In genomic region chr11:120514262-120514661, GRCm38 (mm10) we compare ENCODE assay signal across 10 mouse cellular contexts. TPM values are rescaled to one million over a fixed set of nuclear protein-coding genes. Genes with fewer than 3 reads are reported as not detected.
DNase-seq lines count a peak whose midpoint lies in the region; TF ChIP-seq lines count a peak whose summit lies in the region.
"Not testable (repeated sequence)": the region's sequence is repeated elsewhere in the genome, so short reads cannot be mapped to it uniquely, and the experiment has no call there.
"Had no signal": no experiment of that assay in that cellular context is flagged by ENCODE, and none has a peak within 500 bp of the region (broad histone marks: within the 10 kb centered on the region; RNA-seq: fewer than 3 reads in every experiment).

No protein-coding gene starts in this region.

- H3K27me3 ChIP-seq in CH12.LX (replicated peaks); MEL (ENCODE audit: control insufficient read depth in 1 of 2, insufficient read depth in 2 of 2, low read length in 2 of 2): not testable (repeated sequence)

- TF ChIP-seq RAD21 in CH12.LX (IDR thresholded peaks at IDR 0.05; ENCODE audit: low read depth, low read length); MEL (IDR thresholded peaks at IDR 0.05; ENCODE audit: low read depth, low read length): not testable (repeated sequence)

- DNase-seq in CH12.LX (ENCODE audit: extremely low read depth); MEL (ENCODE audit: low read depth, low spot score): not testable (repeated sequence)

- H3K27ac ChIP-seq in CH12.LX (ENCODE audit: insufficient read depth, low read depth); MEL (ENCODE audit: control insufficient read depth, low read depth, low read length): not testable (repeated sequence)

- TF ChIP-seq EP300 in CH12.LX (IDR thresholded peaks at IDR 0.05; ENCODE audit: low read length); MEL (IDR thresholded peaks at IDR 0.05; ENCODE audit: low read depth in 1 of 2, low read length in 2 of 2): not testable (repeated sequence)

- not testable (repeated sequence) for H3K79me2 ChIP-seq in CH12.LX (replicated peaks; ENCODE audit: control insufficient read depth, extremely low read depth, insufficient read depth, poor library complexity, severe bottlenecking); MEL (ENCODE audit: control insufficient read depth, insufficient read depth, low read length, poor library complexity)

- not testable (repeated sequence) for TF ChIP-seq POLR2A in CH12.LX (IDR thresholded peaks at IDR 0.05; ENCODE audit: low read depth, low read length); MEL (IDR thresholded peaks at IDR 0.05; ENCODE audit: control insufficient read depth in 1 of 2, insufficient read depth in 1 of 2, low read depth in 1 of 2, low read length in 2 of 2, poor library complexity in 1 of 2)

- in situ Hi-C loops in CH12.LX (cut with MboI; ENCODE audit: low pct_ligation_motif_present, low pct_unique_long_range_greater_than_20kb, low sequenced_read_pairs) = not testable (repeated sequence)

- dilution Hi-C loops in CH12.LX (cut with MboI; ENCODE audit: extremely low pct_ligation_motif_present, extremely low pct_unique_long_range_greater_than_20kb, low sequenced_read_pairs) = not testable (repeated sequence)

- H3K9ac ChIP-seq in CH12.LX (ENCODE audit: insufficient read depth, low read depth); MEL (ENCODE audit: control insufficient read depth, low read depth, low read length, poor library complexity, severe bottlenecking): not testable (repeated sequence)

- H3K36me3 ChIP-seq in CH12.LX (replicated peaks in 1 of 2; ENCODE audit: control insufficient read depth in 1 of 2, insufficient read depth in 1 of 2, low read length in 1 of 2) = not testable (repeated sequence)
- H3K36me3 ChIP-seq in MEL (ENCODE audit: control insufficient read depth in 1 of 2, insufficient read depth in 2 of 2, low read length in 2 of 2) = peaks cover 0 to 19% of the 10 kb centered on the region in 2 experiments; a peak in 2 of 4 replicates

- not testable (repeated sequence) for H3K9me3 ChIP-seq in CH12.LX (replicated peaks; ENCODE audit: low read length); MEL (replicated peaks; ENCODE audit: insufficient read depth, low read length)

- not testable (repeated sequence) for TF ChIP-seq CTCF in CH12.LX (conservative IDR thresholded peaks at IDR 0.05 in 1 of 2, IDR thresholded peaks at IDR 0.05 in 1 of 2; ENCODE audit: low read depth in 2 of 2, low read length in 2 of 2); MEL (IDR thresholded peaks at IDR 0.05 in 2 of 3, conservative IDR thresholded peaks at IDR 0.05 in 1 of 3; ENCODE audit: control insufficient read depth in 1 of 3, insufficient read depth in 1 of 3, low read depth in 2 of 3, low read length in 3 of 3, poor library complexity in 1 of 3, severe bottlenecking in 1 of 3)

- not testable (repeated sequence) for H3K4me3 ChIP-seq in CH12.LX (replicated peaks in 1 of 3; ENCODE audit: low read depth in 2 of 3, low read length in 2 of 3, poor library complexity in 1 of 3); MEL (ENCODE audit: control insufficient read depth in 1 of 2, insufficient read depth in 1 of 2, low read depth in 2 of 2, low read length in 2 of 2)

- H3K4me1 ChIP-seq in CH12.LX (ENCODE audit: control insufficient read depth in 1 of 2, insufficient read depth in 2 of 2) = peaks cover 5 to 26% of the 10 kb centered on the region in 2 experiments
- peaks cover 14 to 30% of the 10 kb centered on the region in 2 experiments for H3K4me1 ChIP-seq in MEL (ENCODE audit: control insufficient read depth in 1 of 2, insufficient read depth in 2 of 2, low read length in 2 of 2)

- H3K4me2 ChIP-seq in CH12.LX (ENCODE audit: insufficient read depth, low read depth, poor library complexity, severe bottlenecking) = not testable (repeated sequence)

TF ChIP-seq in CH12.LX, 34 proteins besides CTCF, POLR2A, EP300 and RAD21:
- 0 out of 2 replicates have a peak, but pooled peaks have one; percentile 46 for TF ChIP-seq TBP (conservative IDR thresholded peaks at IDR 0.05; ENCODE audit: low read depth, low read length)

TF ChIP-seq in MEL, 35 proteins besides CTCF, POLR2A, EP300 and RAD21:
- TF ChIP-seq TBP (IDR thresholded peaks at IDR 0.05; ENCODE audit: low read depth, low read length) = peak; percentile 91

RNA-seq across cellular contexts. Expression of gene Gcgr, which starts 16.2 kb away (rescaled TPM):
- total RNA-seq in CH12.LX (2012; rRNA removed) (0.13 TPM in 1 of 2 replicates, not detected in the other), CH12.LX (2014; rRNA removed) (0.09 and 0.16 TPM in 2 replicates), MEL (2012; rRNA removed) (not detected in 2 replicates)
- polyA plus RNA-seq in CH12.LX (2012; ENCODE audit: insufficient read length, low read depth) (0.20 TPM in 1 of 2 replicates, not detected in the other), MEL (2012; ENCODE audit: insufficient read depth in 1 of 2, insufficient read length in 2 of 2, low read depth in 1 of 2, low replicate concordance in 2 of 2, missing spikeins in 1 of 2) (not detected)
- total RNA-seq: G1E had no signal
- polyA plus RNA-seq: activated CD4-positive, CD25-positive, alpha-beta regulatory T cell, adult 4 months; C2C12; CD4-positive, CD25-positive, alpha-beta regulatory T cell, adult 4 months; G1E; Patski had no signal

RNA-seq across cellular contexts. Expression of gene Slc25a10, which starts 22.6 kb away (rescaled TPM):
- total RNA-seq in CH12.LX (2012; rRNA removed) = 32.9 and 48.5 TPM in 2 replicates
- 29.5 and 34.6 TPM in 2 replicates for total RNA-seq in CH12.LX (2014; rRNA removed)
- 43.4 and 45.9 TPM in 2 replicates for polyA plus RNA-seq in CH12.LX (2012; ENCODE audit: insufficient read length, low read depth)
- total RNA-seq in MEL (2012; rRNA removed) = 40.4 and 52.0 TPM in 2 replicates
- polyA plus RNA-seq in MEL (2012; ENCODE audit: insufficient read depth in 1 of 2, insufficient read length in 2 of 2, low read depth in 1 of 2, low replicate concordance in 2 of 2, missing spikeins in 1 of 2) = 10 to 100 TPM in 1 of 2 experiments, not detected in 1; 53.6 TPM

RNA-seq across cellular contexts. Expression of gene Mrpl12, which starts 29.8 kb away (rescaled TPM):
- total RNA-seq in CH12.LX (2012; rRNA removed) = 267 and 336 TPM in 2 replicates
- 47.5 and 60.3 TPM in 2 replicates for total RNA-seq in CH12.LX (2014; rRNA removed)
- polyA plus RNA-seq in CH12.LX (2012; ENCODE audit: insufficient read length, low read depth) = 341 and 363 TPM in 2 replicates
- total RNA-seq in MEL (2012; rRNA removed) = 401 and 457 TPM in 2 replicates
- polyA plus RNA-seq in MEL (2012; ENCODE audit: insufficient read depth in 1 of 2, insufficient read length in 2 of 2, low read depth in 1 of 2, low replicate concordance in 2 of 2, missing spikeins in 1 of 2) = 100 to 1,000 TPM; 374 to 461 TPM

RNA-seq across cellular contexts. Expression of gene Mcrip1, which starts 35.3 kb away (rescaled TPM):
- total RNA-seq in CH12.LX (2012; rRNA removed) (25.8 and 39.6 TPM in 2 replicates), CH12.LX (2014; rRNA removed) (37.6 and 46.2 TPM in 2 replicates), MEL (2012; rRNA removed) (27.2 and 36.6 TPM in 2 replicates)
- polyA plus RNA-seq in CH12.LX (2012; ENCODE audit: insufficient read length, low read depth) (60.2 and 66.5 TPM in 2 replicates), MEL (2012; ENCODE audit: insufficient read depth in 1 of 2, insufficient read length in 2 of 2, low read depth in 1 of 2, low replicate concordance in 2 of 2, missing spikeins in 1 of 2) (10 to 100 TPM in 1 of 2 experiments, not detected in 1; 83.5 TPM)

RNA-seq across cellular contexts. Expression of gene Ppp1r27, which starts 36.7 kb away (rescaled TPM):
- total RNA-seq in CH12.LX (2012; rRNA removed) (not detected in 2 replicates), CH12.LX (2014; rRNA removed) (not detected in 2 replicates), MEL (2012; rRNA removed) (not detected in 2 replicates)
- polyA plus RNA-seq in CH12.LX (2012; ENCODE audit: insufficient read length, low read depth) (not detected in 2 replicates), MEL (2012; ENCODE audit: insufficient read depth in 1 of 2, insufficient read length in 2 of 2, low read depth in 1 of 2, low replicate concordance in 2 of 2, missing spikeins in 1 of 2) (not detected)
- total RNA-seq: ES-E14, G1E had no signal
- polyA plus RNA-seq: activated CD4-positive, CD25-positive, alpha-beta regulatory T cell, adult 4 months; brain, embryonic 14.5 days; CD4-positive, CD25-positive, alpha-beta regulatory T cell, adult 4 months; cerebellum, adult 2 months; G1E; Patski had no signal
